Mouse (Mus musculus) left cerebral cortex, adult 6 months (tissue): Measurements from ENCODE around the gene Sap18b. TPM values are rescaled to one million over a fixed set of nuclear protein-coding genes. Genes with fewer than 3 reads are reported as not detected.

ENCODE experiments used
- long read RNA-seq, 2 experiments: library from polyadenylated mRNA; unstranded; transcript quantifications; one replicate each; pipeline ENCODE4 v2.0.0; 2019 to 2020
- polyA plus RNA-seq: library from polyadenylated mRNA; unstranded; fragments of <200 nt; fragmentation: Nextera tagmentation; gene quantifications from 2 replicates; pipeline ENCODE4 v1.2.3, GENCODE M21; 2021

The Sap18b gene
- polyA plus RNA-seq: 224 and 267 TPM in 2 replicates
- long read RNA-seq, experiment 1, transcript Sap18b-201 (1 exons, 789 nt): major isoform, 19 of 19 reads
- long read RNA-seq, experiment 1, partial matches to known transcripts: 0 of 19 reads
- long read RNA-seq, experiment 1, other reads (novel, unspliced or antisense): 0 of 19 reads
- long read RNA-seq, experiment 2, transcript Sap18b-201 (1 exons, 789 nt): major isoform, 99 of 99 reads
- long read RNA-seq, experiment 2, partial matches to known transcripts: 0 of 99 reads
- long read RNA-seq, experiment 2, other reads (novel, unspliced or antisense): 0 of 99 reads

GRCm38 (mm10) chr8:95825162-95825561 is at the start of gene Sap18b:
TSS of gene Sap18b (plus strand) at chr8:95825346.

DNA sequence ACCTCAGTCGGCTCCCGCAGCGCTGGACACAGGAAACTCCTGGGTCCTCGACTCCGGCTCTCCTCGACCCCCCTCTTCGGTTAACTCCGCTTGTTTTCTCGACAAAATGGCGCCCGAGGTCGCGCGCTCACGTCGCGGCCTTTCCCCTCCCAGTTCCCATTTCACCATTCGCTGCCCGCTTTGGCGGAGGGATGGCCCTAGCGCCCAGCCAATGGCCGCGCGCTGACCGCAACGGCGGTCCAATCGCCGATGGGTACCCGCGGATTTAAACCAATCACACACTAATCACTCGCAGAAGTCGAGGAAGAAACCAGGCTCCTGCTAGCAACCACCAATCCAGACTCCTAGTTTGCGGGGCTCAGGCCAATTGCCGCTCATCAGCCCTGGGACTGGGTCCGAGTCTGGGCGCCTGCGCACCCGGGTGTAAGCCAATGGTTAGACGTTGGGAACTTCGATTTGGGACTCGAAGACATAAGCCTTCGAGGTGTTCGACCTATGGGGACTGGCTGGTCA is 17.8 kb upstream of the Sap18b start, which contains the start of gene Cnot1:
Cnot1 (minus strand) TSS at position 134 of the 513 bp plus-strand sequence.

GRCm38 (mm10) chr8:95853102-95853843 is 28.1 kb downstream of the Sap18b start, which contains the start of gene Slc38a7:
TSS of gene Slc38a7 (minus strand) at chr8:95853539.

Other genes starting within 250 kb of the Sap18b start
- not detected in 2 replicates for gene Prss54, start 249.0 kb upstream of the Sap18b start, polyA plus RNA-seq
- 2.3 and 2.7 TPM in 2 replicates for gene Gins3, start 191.9 kb upstream of the Sap18b start, polyA plus RNA-seq
- gene Ndrg4, start 148.4 kb upstream of the Sap18b start, polyA plus RNA-seq: 955 and 1,153 TPM in 2 replicates
- 8.1 and 12.1 TPM in 2 replicates for gene Setd6, start 109.5 kb upstream of the Sap18b start, polyA plus RNA-seq
- gene Cnot1, start 17.9 kb upstream of the Sap18b start, polyA plus RNA-seq: 8.8 and 13.5 TPM in 2 replicates
- gene Slc38a7, start 28.2 kb downstream of the Sap18b start, polyA plus RNA-seq: 15.4 and 16.2 TPM in 2 replicates
- 118 and 151 TPM in 2 replicates for gene Got2, start 63.2 kb downstream of the Sap18b start, polyA plus RNA-seq